Mouse (Mus musculus): ENCODE measurements around the gene Rcn3.

GRCm38 (mm10) chr7:45052181-45052861 lies 39.7 kb downstream of the Rcn3 start:
- no peak for TF ChIP-seq CTCF (IDR thresholded peaks at IDR 0.05; ENCODE audit: control insufficient read depth, insufficient read depth, insufficient replicate concordance, low read depth, low read length)
- no peak for TF ChIP-seq POLR2A (IDR thresholded peaks at IDR 0.05; ENCODE audit: control insufficient read depth, low read depth, low read length)

Data from testis, adult 2 months (tissue).